Mouse (Mus musculus) ovary, adult 18-20 months (tissue): ENCODE results near the gene Map6d1.
A peak's percentile ranks its signal among the peaks of the same experiment; 100 is the strongest.

ENCODE experiments used
- DNase-seq: peaks from one replicate; pipeline ENCODE4 v3.0.0; 2022; ENCODE audit warnings: low spot score, mixed read lengths

The Map6d1 gene

DNA sequence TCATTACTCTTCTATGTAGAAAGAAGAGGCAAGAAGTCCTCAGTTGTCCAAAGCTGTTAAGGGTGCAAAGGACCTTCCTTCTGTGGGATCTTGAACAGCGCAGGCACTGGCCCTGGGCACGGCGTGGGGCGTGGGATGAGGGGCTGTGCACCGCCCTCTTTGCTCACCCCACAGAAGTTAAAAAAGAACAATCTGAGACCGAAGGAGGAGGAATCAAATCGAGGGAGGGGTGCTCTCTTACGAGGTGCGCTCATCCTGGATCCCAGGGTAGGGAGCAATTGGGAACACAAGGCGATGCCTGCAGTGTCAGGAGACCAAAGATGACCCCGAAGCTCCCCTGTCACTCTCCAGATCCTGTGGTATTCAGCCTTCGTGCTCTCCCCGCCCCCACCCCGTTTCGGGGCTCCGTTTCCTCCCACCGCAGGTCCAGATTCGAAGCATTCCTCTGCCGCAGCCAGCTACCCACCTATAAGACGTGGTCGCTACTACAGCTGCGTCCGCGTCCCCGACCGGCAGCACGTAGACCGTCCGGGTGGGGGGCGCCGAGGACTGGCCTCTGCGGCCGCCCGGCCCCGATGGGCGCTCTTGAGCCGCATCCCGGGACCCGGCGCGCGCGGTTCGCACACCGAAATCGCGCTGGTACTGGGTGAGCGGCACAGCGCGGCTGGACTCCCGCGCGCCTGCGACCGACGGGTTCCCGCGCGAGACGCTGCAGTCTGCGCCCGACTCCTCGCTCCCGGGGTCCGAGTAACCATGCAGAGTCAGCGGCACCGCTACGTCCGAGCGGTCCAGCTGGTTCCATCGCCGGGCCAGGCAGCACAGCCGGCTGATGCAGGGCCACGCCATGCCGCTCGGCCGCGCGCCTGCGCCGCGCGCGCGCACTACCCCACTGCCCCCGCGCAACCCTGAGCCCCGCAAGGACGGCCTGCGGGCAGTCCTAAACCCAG, at the start of gene Map6d1:
Gene Map6d1 (minus strand): TSS at position 891 of the 947 bp plus-strand sequence.
- DNase-seq: no peak

DNA sequence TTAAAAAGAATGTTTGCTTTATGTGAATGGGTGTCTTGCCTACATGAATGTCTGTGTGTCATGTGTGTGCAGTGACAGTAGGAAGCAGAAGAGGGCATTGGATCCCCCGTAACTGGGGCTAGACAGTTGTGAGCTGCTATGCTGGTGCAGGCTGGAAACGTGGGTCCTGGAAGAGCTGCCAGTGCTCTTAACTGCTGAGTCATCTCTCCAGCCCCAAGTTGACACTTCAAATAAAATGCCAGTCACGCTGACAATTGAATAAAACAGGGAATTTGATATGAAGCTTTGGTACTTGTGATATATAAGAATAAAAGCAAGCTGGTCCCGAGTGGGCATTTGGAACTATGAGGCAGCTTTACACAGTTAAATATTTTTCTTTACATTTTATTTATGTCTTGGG, 39.1 kb upstream of the Map6d1 start:
- DNase-seq: no peak

DNA sequence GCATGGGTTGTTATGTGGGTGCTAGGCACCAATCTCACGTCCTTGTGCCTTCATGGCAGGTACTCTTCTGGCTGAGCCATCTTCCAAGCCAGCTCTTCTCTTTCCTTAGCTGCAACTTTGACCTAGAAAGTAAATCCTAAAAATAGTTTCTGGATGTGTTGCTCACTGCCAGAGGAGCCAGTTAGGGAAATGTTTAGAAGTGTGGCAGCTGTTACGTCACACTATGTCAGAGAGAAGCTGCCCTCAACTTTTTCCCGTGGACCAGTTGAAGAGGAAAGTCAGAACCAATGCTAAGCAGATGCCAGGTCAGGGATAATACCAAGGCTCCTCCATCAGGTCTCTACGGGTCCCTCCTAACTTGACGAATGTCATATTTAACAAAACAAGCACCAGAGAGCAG, 38.2 kb upstream of the Map6d1 start:
- DNase-seq: no peak

DNA sequence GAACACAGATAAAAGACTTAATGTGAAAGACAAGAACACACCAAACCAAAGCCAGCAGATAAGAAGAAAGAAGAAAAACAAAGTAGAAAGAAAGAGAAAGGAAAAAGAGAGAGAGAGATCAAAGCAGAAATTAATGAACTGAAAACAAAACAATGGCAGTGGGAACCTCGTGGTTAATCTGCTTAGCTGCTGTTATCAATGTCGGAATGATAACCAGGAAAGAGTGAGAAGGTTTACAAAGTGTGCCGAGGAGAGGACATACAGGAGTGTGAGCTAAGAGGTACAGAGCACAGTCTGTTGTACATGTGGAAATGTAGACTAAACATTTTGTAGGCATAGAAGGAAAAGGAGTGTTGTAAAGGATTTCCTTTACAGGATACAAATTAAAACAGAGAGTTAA, 31.8 kb upstream of the Map6d1 start:
- DNase-seq: no peak

DNA sequence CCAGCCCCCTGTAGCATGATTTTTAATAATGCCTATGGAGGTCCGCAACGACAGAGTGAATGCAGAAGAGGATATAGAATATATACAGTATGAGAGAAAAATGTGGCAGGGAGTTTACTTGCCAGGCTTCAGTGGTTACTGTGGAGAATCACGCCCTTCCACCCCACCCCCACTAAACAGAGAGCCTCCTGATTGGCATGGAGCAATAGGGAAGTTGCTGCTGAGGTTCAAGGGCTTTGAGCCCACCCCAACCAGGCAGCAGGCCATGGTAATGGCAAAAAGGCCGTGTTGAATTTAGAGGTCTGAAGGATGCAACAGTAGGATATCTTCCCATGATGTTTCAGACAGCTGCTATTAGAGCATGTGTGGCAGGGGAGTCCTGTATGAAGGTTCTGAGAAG, 30.2 kb upstream of the Map6d1 start:
- no peak for DNase-seq

DNA sequence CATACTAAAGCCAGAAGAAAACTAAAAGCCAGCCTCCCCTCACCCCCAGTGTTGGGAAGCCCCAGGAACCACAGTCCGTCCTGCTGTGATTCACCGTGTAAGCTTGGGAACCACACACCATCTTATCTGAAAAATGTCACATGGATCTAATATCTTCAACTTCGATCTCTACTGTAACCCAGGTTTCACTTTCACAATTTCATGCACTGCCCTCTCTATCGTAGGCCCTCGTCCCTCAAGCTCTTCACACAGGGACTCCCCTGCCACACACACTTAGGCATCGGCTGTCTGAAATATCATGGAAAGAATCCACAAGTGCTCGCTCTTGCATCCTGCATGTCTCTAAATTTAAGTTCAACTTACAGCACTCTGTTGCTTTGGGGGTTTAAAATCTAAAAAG, 23.9 kb upstream of the Map6d1 start:
- no peak for DNase-seq

DNA sequence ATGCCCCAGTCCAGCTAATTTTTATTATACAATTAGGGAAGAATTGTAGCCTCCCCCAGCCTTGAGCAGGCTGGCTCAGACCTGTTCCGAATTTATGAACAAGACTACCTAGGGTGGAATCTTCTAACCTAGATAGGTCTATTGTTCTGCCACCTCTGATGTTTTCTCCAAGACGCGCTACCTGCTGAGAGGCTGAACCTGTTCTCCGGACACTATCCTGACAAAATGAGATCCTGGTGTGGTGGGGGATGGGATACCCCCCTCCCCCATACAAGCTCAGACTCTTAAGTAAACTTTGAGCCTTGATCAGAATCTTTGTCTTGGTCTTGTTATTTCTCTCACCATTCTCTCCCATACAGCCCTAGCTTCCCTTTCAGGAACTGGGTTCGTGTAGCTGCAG, 16.8 kb upstream of the Map6d1 start:
- DNase-seq: no peak

DNA sequence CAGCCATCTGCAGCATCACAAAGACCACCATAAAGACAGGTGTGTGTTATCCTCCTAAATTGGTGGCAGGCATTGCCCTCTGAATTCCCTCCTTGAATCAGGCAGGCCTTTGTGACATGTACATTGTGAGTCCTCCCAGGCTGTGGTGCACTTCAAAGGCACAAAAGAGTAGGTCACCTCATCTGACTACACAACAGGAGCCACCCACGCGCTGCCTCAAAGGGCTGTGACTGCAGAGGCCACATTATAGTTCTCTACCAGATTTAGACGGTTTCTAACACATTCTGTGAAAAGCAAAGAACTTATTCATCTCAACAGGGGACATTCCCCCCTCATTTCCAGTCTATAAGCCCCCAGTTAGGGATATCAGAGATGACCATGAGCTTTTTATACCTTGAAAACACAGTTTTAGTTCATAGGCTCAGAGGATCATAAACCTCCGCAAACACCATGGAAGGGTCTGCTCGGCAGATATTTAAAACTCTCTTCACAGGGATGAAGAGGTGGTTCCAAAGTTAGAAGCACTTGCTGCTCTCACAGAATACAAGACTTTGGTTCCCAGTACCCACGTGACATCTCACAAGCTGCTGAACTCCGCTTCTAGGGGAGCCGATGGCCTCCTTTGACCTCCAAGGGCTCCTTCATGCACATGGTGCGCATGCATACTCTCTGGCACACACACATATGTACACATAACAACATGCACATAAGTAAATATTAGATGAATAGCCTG, 7.5 kb upstream of the Map6d1 start:
- DNase-seq: no peak

DNA sequence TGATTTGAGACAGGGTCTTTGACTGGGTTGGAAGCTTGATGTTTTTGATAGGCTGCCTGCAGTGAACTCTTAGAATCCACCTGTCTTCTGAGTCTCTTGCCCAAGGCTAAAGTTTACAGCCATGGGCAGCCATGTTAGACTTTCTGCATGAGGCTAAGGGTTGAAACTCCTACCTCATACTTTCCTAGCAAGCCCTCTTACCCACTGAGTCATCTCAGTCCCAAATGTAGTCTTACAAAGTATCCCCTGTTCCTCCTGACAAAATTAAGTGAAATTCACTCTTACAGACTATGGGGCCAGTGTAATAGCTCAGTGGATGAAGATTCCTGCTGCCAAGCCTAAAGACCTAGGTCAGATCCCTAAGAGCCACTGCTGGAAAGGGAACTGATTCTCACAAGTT, 5.9 kb upstream of the Map6d1 start:
- no peak for DNase-seq

DNA sequence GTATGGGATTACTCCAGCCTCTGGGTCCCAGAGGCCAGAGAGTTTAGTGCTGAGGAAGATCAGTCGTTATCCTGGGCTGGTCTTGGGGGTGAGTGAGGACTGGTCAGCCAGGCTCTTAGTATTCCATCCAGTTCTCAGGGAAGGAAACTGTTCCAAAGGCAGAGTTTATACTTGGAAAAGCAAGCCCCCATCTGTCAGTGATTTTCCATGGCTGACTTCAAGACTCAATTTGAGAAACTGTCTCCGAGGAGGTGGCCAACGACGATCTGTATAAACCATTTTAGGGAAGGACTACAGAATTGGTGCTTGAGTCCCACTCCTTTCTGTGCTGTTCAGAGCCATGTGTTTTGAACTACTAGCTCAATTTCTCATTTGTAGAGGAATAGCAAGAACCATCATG, 2.5 kb downstream of the Map6d1 start:
- DNase-seq: no peak

DNA sequence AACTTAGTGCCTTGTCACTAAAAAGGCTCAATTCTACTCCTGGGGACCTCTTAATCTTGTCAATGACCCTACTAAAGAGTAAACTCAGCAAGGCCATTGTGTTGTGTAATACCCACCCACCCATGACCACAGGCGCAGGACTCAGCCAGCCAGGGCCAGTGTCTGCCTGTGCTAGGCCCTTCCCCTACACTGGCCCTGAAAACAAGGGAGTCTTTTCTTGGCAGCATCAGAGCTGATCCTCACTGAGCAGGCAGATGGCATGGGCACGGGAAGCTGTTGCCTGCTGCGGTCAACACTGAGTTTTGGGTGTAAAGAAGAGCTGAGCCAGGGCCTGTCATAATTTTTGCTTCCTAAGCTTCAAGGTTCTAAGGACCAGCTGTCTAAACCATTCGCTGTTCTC, 3.7 kb downstream of the Map6d1 start:
- DNase-seq: peak; percentile 41

DNA sequence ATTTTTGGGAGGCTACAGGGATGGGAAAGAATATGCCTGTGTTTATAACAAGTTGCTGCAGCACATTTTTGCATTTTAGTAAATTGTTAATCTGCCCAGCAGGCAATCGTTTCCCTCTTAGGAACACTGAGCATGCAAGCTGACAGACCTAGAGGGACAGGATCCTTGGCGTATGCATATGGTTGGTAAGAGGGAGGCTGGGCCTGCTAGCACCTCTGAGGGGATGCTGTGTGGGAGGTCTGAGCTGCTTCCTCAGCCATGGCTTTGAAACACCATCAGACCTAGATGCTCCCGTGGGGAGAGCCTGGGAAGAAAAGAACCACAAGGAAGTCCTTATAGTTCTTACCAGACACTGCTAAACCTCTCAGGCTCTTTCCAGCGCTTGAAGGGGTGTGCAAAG, 6.8 kb downstream of the Map6d1 start:
- DNase-seq: no peak

DNA sequence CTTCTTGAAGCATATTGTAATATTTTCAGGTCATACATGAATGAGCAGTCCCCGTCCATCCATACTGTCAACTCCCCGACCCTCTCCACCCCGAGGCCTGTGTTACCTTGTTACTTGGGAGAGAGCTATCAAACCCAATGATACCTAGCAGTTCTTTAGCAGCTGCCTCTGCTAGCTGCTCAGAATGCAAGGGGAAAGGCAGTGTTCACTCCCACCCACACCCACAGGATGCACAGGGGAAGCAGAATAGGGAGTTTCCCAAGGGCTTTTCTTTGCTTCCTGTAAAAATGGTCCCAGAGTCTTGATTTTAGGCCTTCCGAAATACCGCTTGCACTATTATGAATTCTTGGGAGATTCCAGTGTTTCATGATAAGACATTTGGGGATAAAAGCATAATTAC, 13.0 kb downstream of the Map6d1 start:
- DNase-seq: no peak

DNA sequence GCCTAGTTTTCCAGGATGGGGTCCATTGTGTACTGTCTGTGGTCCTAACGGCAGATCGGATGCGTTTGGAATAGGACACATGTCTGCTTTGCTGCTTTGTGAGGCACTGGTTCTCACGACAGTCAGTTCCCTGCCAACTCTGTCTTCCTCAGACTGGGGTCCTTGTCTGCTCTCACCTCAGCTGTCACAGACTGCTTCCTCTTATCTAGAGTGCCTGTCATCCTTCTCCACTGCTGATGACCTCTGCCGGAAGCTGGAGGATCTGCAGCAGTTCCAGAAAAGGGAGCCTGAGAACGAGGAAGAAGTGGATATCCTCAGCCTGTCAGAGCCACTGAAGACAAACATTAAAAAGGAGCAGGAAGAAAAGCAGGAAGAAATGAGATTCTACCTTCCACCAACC, 13.7 kb downstream of the Map6d1 start:
- no peak for DNase-seq

DNA sequence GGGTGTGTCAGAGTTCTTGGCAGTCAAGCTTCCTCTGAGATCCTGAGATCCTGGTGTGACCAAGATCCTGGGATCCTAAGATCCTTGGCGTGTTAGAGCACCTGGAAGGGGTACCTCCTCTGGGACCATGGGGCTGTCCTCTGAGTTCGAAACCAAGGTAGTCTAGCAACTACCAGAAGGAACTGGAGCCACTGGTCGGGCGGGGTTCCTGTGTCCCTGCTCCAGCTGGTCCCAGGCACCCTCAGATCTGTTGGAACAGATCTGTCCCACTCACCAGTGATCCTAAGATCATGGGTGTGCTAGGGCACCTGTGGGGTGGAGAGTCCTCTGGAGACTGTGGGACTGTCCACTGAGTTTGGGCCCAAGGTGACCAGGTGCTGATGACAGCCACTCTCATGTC, 14.5 kb downstream of the Map6d1 start:
- no peak for DNase-seq

DNA sequence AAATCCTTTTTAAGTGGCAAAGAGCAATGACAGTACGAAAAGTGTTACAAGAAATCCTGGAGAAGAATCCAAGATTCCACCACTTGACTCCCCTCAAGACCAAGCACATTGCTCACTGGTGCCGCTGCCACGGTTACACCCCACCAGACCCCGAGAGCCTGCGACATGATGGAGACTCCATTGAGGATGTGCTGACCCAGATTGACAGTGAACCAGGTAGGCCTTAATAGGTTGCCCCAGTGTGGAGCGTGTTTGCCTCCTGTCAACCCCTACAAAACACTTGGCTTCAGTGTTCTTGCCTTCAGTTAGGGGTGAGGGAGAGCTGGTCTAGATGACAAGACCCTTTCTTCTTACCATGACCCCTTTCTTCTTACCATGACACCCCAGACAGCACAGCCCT, 18.4 kb downstream of the Map6d1 start:
- DNase-seq: no peak

DNA sequence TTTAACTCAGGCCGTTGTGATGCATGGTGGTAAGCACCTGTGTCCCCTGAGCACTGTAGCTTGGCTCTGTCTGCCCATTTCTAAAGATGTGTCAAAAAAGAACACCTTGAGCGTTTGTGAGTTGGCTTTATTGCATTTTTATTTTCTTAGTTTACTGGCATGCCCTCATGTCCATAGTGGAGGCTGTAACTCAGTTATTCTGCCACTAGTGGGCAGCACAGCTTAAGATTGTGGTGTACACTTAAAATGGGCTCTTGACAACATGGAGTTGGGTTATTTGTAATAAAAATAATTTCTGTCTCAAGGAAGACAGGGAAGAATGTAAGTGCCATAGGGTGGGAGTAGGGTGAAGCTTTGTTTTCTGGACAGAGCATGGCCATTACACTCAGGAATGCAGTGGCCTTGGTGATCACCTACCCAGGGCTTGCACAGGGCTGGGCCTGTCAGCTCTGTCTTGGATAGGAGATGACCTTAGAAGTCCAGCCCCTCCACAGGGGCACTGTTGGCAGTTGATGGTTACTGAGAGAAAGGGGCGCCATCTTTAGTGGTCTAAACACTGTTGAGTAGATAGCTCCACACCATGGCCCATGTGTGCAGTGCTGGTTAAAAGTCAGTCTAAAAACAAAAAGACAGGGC, 27.4 kb downstream of the Map6d1 start:
- DNase-seq: no peak

DNA sequence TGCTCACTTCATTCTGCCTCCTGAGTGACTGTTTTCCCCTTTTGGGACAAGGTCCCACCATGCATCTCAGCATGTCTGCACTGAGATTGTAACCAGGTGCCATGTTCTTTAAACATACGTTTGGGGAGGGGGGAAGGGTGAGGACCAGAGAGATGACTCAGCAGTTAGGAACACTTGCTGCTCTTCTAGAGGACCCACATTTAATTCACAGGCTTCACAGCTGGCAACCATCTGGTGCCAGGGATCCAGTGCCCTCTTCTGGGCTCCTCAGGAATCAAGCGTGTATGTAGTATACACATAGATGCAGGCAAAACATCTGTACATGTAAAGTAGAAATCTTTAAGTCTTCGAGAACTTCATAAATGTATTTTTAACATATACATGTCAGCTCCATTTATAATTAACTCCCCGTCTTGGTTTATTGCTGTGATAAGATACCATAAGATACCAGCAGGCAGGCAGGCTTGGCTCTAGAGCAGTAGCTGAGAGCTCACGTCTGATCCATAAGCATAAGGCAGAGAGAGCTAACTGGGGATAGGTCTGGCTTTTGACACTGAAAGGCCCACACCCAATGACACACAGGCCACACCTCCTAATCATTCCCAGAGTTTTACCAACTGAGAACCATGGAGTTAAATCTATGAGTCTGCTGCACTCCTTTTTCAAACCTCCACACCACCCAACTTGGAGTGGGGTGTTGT, 41.5 kb downstream of the Map6d1 start:
- DNase-seq: no peak

DNA sequence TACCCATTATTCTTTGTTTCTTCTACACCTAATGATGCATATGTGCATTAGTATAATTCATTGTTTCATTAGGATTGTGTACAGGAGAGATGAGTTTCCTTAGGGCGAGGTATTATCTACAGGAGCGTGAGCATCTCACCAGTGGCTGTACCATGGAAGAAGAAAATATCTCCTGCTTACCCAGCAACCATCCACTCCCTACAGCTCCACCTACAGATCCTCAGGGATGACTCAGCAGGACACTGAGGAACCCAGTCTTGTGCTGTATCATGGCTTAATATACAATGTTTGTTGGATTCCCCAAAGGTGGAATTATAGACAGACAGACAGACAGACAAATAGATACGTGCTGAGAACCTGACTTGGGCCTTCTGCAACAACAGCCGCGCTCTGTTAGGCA, 44.2 kb downstream of the Map6d1 start:
- DNase-seq: no peak

DNA sequence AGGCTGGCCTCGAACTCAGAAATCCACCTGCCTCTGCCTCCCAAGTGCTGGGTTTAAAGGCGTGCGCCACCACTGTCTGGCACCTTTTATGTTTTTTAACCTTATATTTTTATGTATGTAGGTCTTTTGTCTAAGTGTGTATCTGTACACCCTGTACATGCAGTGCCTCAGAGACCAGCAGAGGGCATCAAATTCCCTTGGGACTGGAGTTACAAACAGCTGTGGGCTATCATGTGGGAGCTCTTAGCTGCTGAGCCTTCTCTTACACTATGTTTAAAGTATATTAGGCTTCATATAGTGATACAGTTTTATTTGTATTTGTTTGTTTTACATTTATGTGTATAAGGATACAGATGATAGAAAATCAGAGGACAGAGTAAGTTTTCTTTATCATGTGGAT, 45.6 kb downstream of the Map6d1 start:
- no peak for DNase-seq

DNA sequence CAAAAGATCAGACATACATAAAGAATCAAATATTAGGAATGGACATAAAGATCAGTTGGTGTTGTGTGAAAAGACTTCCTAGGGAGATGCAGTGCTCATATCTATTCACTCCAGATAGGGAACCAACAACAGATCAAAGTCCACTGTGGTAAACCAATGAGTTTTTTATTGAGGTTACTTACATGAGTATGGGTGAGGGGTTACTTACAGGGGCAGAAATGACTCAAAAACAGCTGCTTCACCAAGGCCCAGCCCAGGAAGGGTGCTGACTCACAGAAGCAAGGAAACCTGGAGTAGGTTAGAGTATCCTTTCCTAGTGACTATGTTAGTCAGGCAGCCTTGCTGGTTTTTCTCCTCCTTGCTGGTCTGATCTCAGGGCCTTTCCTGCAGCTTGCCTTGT, 49.1 kb downstream of the Map6d1 start:
- DNase-seq: no peak

DNA sequence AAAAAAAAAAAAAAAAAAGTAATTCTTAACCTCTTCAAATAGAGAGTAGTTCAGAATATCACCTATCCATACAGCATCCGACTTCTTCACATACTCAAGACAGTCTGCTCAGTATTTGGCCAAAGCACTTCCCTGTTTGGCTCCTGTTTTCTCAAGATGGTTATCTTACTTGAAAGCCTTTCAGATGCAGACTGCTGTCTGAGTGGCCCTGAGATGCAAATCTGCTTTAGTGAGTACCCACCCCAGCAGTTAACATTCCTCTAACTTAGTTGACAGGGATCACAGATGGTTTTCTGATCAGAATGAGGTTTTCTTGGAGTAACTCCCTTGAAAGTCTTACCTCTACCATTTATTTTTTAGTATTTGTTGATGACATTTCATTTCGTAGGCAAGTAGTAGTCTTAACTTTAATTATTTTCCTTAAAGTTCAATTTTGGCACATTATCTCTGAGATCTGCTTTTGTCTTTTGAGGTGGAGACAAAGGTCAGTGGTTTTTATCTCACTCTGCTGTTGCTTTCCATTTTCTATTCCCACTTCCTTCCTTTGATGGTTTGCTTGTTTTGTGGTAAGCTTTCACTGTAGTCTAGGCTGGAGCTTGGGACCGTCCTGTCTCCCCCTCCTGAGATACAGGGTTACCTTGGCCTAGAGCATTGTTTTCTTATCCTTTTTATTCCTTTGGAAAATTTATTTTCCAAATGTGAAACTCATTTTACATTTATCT, 49.8 kb downstream of the Map6d1 start:
- DNase-seq: no peak
